Mouse (Mus musculus) neural tube, embryonic 14.5 days (tissue): Measurements from ENCODE around the gene Pak1ip1. TPM values are rescaled to one million over a fixed set of nuclear protein-coding genes. Genes with fewer than 3 reads are reported as not detected.

ENCODE experiments used
- ATAC-seq: fragments of 200-750 bp; cut with Nextera tagmentation; 2 replicates; pipeline ENCODE4 v1.8.0; 2017; ENCODE audit warnings: low read depth, mild to moderate bottlenecking, moderate TSS enrichment, moderate library complexity
- H3K27ac ChIP-seq: fragments of 300-500 bp; sonication (generic); 2 replicates; pipeline ENCODE4 v1.5.1; 2014; ENCODE audit warnings: low read depth, mild to moderate bottlenecking, control low read depth, low read length, moderate library complexity, mixed read lengths
- H3K27me3 ChIP-seq: fragments of 300-500 bp; sonication (generic); 2 replicates; pipeline ENCODE4 v1.6.1; 2014; ENCODE audit warnings: low read length; ENCODE audit not compliant: control insufficient read depth, insufficient read depth
- H3K36me3 ChIP-seq: fragments of 300-500 bp; sonication (generic); 2 replicates; pipeline ENCODE4 v1.6.1; 2014; ENCODE audit warnings: low read length, mixed read lengths; ENCODE audit not compliant: control insufficient read depth, insufficient read depth
- H3K4me1 ChIP-seq: fragments of 300-500 bp; sonication (generic); 2 replicates; pipeline ENCODE4 v1.6.1; 2014; ENCODE audit warnings: low read length; ENCODE audit not compliant: control insufficient read depth, insufficient read depth
- H3K4me2 ChIP-seq: fragments of 300-500 bp; sonication (generic); 2 replicates; pipeline ENCODE4 v1.6.1; 2014; ENCODE audit warnings: mild to moderate bottlenecking, low read depth, low read length, control low read depth
- H3K4me3 ChIP-seq: fragments of 300-500 bp; sonication (generic); 2 replicates; pipeline ENCODE4 v1.5.1; 2014; ENCODE audit warnings: low read depth, low read length, control low read depth, mixed read lengths
- H3K9ac ChIP-seq: fragments of 300-500 bp; sonication (generic); replicated peaks from 2 replicates; pipeline ENCODE4 v1.6.1; 2014; ENCODE audit warnings: low read depth, mild to moderate bottlenecking, control low read depth, low read length, mixed read lengths
- H3K9me3 ChIP-seq: fragments of 300-500 bp; sonication (generic); 2 replicates; pipeline ENCODE4 v1.6.1; 2016; ENCODE audit warnings: low read length; ENCODE audit not compliant: control insufficient read depth
- WGBS: fragments of 180-500 bp; shearing (Covaris S2); extraction: QIAGEN DNeasy Blood & Tissue Kit; methylation state at CpG from one replicate; pipeline ENCODE4 v1.1.7; 2014; 5-methylcytosine and 5-hydroxymethylcytosine counted together
- polyA plus RNA-seq: library from polyadenylated mRNA; unstranded; fragments of >200 nt; fragmentation: Nextera tagmentation; extraction: Ambion mirVana; gene quantifications from 2 replicates; pipeline ENCODE4 v1.2.1, GENCODE M21; 2014

The Pak1ip1 gene
- polyA plus RNA-seq, result 55.5 and 63.9 TPM in 2 replicates

- WGBS, result under 1% methylated on average over 58 of the region's 58 CpGs
Measured at GRCm38 (mm10) chr13:41000926-41001639, at the start of gene Pak1ip1. Gene Pak1ip1 (plus strand): TSS chr13:41001023.

GRCm38 (mm10) chr13:40951386-40951976 lies 49.3 kb upstream of the Pak1ip1 start:
- WGBS, result 82% methylated on average over 10 of the region's 10 CpGs
- H3K27ac ChIP-seq, result no peak overlapping the region
- ATAC-seq, result no peak
- no peaks in the 10 kb centered on the region for H3K36me3 ChIP-seq
- H3K9me3 ChIP-seq, result no peaks in the 10 kb centered on the region
- no peak overlapping the region for H3K4me3 ChIP-seq
- no peak overlapping the region for H3K4me2 ChIP-seq
- H3K9ac ChIP-seq, result no peak overlapping the region
- no peaks in the 10 kb centered on the region for H3K4me1 ChIP-seq
- H3K27me3 ChIP-seq, result no peaks in the 10 kb centered on the region

More at GRCm38 (mm10) chr13:41000926-41001639, at the start of gene Pak1ip1:
- H3K9me3 ChIP-seq, result no peaks in the 10 kb centered on the region
- no peaks in the 10 kb centered on the region for H3K27me3 ChIP-seq
- H3K36me3 ChIP-seq, result peaks cover 9% of the 10 kb centered on the region
- H3K4me2 ChIP-seq, result peak within 1 kb of the TSS; percentile 93
- H3K9ac ChIP-seq, result peak within 1 kb of the TSS; percentile 73
- ATAC-seq, result peak; percentile 96
- peaks cover 4% of the 10 kb centered on the region; the same call in 1 of the 2 replicates for H3K4me1 ChIP-seq
- H3K4me3 ChIP-seq, result peak within 1 kb of the TSS; percentile 77
- peak within 1 kb of the TSS; percentile 97 for H3K27ac ChIP-seq

- no peaks in the 10 kb centered on the region for H3K4me1 ChIP-seq
- no peak overlapping the region for H3K9ac ChIP-seq
- no peaks in the 10 kb centered on the region for H3K36me3 ChIP-seq
- no peaks in the 10 kb centered on the region for H3K27me3 ChIP-seq
- WGBS, result 84% methylated on average over 6 of the region's 6 CpGs
- no peak overlapping the region for H3K27ac ChIP-seq
- ATAC-seq, result no peak
- H3K9me3 ChIP-seq, result no peaks in the 10 kb centered on the region
- no peak overlapping the region for H3K4me3 ChIP-seq
- H3K4me2 ChIP-seq, result no peak overlapping the region
Measured at GRCm38 (mm10) chr13:40953231-40953630, 47.6 kb upstream of the Pak1ip1 start.

GRCm38 (mm10) chr13:40955773-40956172 lies 45.0 kb upstream of the Pak1ip1 start:
- H3K27me3 ChIP-seq, result no peaks in the 10 kb centered on the region
- no peaks in the 10 kb centered on the region for H3K9me3 ChIP-seq
- H3K4me2 ChIP-seq, result no peak overlapping the region
- H3K36me3 ChIP-seq, result no peaks in the 10 kb centered on the region
- 90% methylated on average over 7 of the region's 7 CpGs for WGBS
- H3K4me3 ChIP-seq, result no peak overlapping the region
- H3K9ac ChIP-seq, result no peak overlapping the region
- no peak overlapping the region for H3K27ac ChIP-seq
- no peaks in the 10 kb centered on the region for H3K4me1 ChIP-seq
- ATAC-seq, result no peak

- Histone ChIP-seq H3K27ac (no peak overlapping the region), H3K9ac (no peak overlapping the region), H3K4me1 (no peaks in the 10 kb centered on the region), H3K4me3 (no peak overlapping the region), H3K9me3 (no peaks in the 10 kb centered on the region), H3K4me2 (no peak overlapping the region), H3K27me3 (no peaks in the 10 kb centered on the region), H3K36me3 (no peaks in the 10 kb centered on the region)
- no peak for ATAC-seq
- 95% methylated on average over 10 of the region's 10 CpGs for WGBS
Measured at GRCm38 (mm10) chr13:40967609-40968008, 33.2 kb upstream of the Pak1ip1 start.

GRCm38 (mm10) chr13:40968564-40968963 lies 32.3 kb upstream of the Pak1ip1 start:
- no peak for ATAC-seq
- 87% methylated on average over 5 of the region's 5 CpGs for WGBS
- no peak overlapping the region for H3K27ac ChIP-seq

GRCm38 (mm10) chr13:40969761-40970390 lies 30.9 kb upstream of the Pak1ip1 start:
- no peak overlapping the region for H3K4me2 ChIP-seq
- H3K36me3 ChIP-seq, result no peaks in the 10 kb centered on the region
- H3K9ac ChIP-seq, result no peak overlapping the region
- no peak overlapping the region for H3K4me3 ChIP-seq
- H3K27ac ChIP-seq, result no peak overlapping the region
- H3K27me3 ChIP-seq, result no peaks in the 10 kb centered on the region
- H3K9me3 ChIP-seq, result no peaks in the 10 kb centered on the region
- 93% methylated on average over 4 of the region's 4 CpGs for WGBS
- H3K4me1 ChIP-seq, result no peaks in the 10 kb centered on the region
- ATAC-seq, result no peak

More at GRCm38 (mm10) chr13:40968564-40968963, 32.3 kb upstream of the Pak1ip1 start:
- no peak overlapping the region for H3K9ac ChIP-seq
- no peaks in the 10 kb centered on the region for H3K4me1 ChIP-seq
- no peaks in the 10 kb centered on the region for H3K36me3 ChIP-seq
- H3K4me2 ChIP-seq, result no peak overlapping the region
- H3K9me3 ChIP-seq, result no peaks in the 10 kb centered on the region
- no peaks in the 10 kb centered on the region for H3K27me3 ChIP-seq
- H3K4me3 ChIP-seq, result no peak overlapping the region

GRCm38 (mm10) chr13:40971261-40971660 lies 29.6 kb upstream of the Pak1ip1 start:
- Histone ChIP-seq H3K9me3 (no peaks in the 10 kb centered on the region), H3K4me2 (no peak overlapping the region), H3K36me3 (no peaks in the 10 kb centered on the region), H3K27ac (no peak overlapping the region), H3K9ac (no peak overlapping the region), H3K4me3 (no peak overlapping the region), H3K4me1 (no peaks in the 10 kb centered on the region), H3K27me3 (no peaks in the 10 kb centered on the region)
- no peak for ATAC-seq
- WGBS, result 87% methylated on average over 5 of the region's 5 CpGs

GRCm38 (mm10) chr13:40971831-40972230 lies 29.0 kb upstream of the Pak1ip1 start:
- no peaks in the 10 kb centered on the region for H3K4me1 ChIP-seq
- no peak overlapping the region for H3K4me2 ChIP-seq
- H3K9me3 ChIP-seq, result no peaks in the 10 kb centered on the region
- no peak overlapping the region for H3K27ac ChIP-seq
- ATAC-seq, result no peak
- no peak overlapping the region for H3K9ac ChIP-seq
- H3K27me3 ChIP-seq, result no peaks in the 10 kb centered on the region
- no peak overlapping the region for H3K4me3 ChIP-seq
- WGBS, result 88% methylated on average over 2 of the region's 2 CpGs
- H3K36me3 ChIP-seq, result no peaks in the 10 kb centered on the region
